Mouse (Mus musculus) hindbrain, embryonic 16.5 days (tissue): ENCODE results near the gene Atp6ap1. TPM values are rescaled to one million over a fixed set of nuclear protein-coding genes. Genes with fewer than 3 reads are reported as not detected.

Experiments
- ATAC-seq: fragments of 200-750 bp; cut with Nextera tagmentation; 2 replicates; pipeline ENCODE4 v1.8.0; 2017; ENCODE audit warnings: moderate TSS enrichment, moderate library complexity
- H3K27ac ChIP-seq: fragments of 300-500 bp; sonication (generic); 2 replicates; pipeline ENCODE4 v1.5.1; 2014; ENCODE audit warnings: low read depth, mild to moderate bottlenecking, control low read depth, low read length, moderate library complexity
- H3K27me3 ChIP-seq: fragments of 300-500 bp; sonication (generic); replicated peaks from 2 replicates; pipeline ENCODE4 v1.6.1; 2014; ENCODE audit warnings: low read length; ENCODE audit not compliant: control insufficient read depth, insufficient read depth
- H3K36me3 ChIP-seq: fragments of 300-500 bp; sonication (generic); 2 replicates; pipeline ENCODE4 v1.6.1; 2014; ENCODE audit warnings: mild to moderate bottlenecking, low read length, moderate library complexity, mixed read lengths; ENCODE audit not compliant: control insufficient read depth, insufficient read depth
- H3K4me1 ChIP-seq: fragments of 300-500 bp; sonication (generic); 2 replicates; pipeline ENCODE4 v1.6.1; 2014; ENCODE audit warnings: low read depth, low read length; ENCODE audit not compliant: control insufficient read depth, insufficient read depth
- H3K4me2 ChIP-seq: fragments of 300-500 bp; sonication (generic); 2 replicates; pipeline ENCODE4 v1.6.1; 2014; ENCODE audit warnings: mild to moderate bottlenecking, low read length, control low read depth, moderate library complexity
- H3K4me3 ChIP-seq: fragments of 300-500 bp; sonication (generic); 2 replicates; pipeline ENCODE4 v1.5.1; 2014; ENCODE audit warnings: mild to moderate bottlenecking, low read length, control low read depth, moderate library complexity
- H3K9ac ChIP-seq: fragments of 300-500 bp; sonication (generic); 2 replicates; pipeline ENCODE4 v1.6.1; 2014; ENCODE audit warnings: low read depth, mild to moderate bottlenecking, control low read depth, low read length, moderate library complexity
- H3K9me3 ChIP-seq: fragments of 300-500 bp; sonication (generic); 2 replicates; pipeline ENCODE4 v1.6.1; 2014; ENCODE audit warnings: mild to moderate bottlenecking, low read length, moderate library complexity; ENCODE audit not compliant: control insufficient read depth
- WGBS: fragments of 180-500 bp; shearing (Covaris S2); extraction: QIAGEN DNeasy Blood & Tissue Kit; methylation state at CpG from one replicate; pipeline ENCODE4 v1.1.7; 2014; 5-methylcytosine and 5-hydroxymethylcytosine counted together
- polyA plus RNA-seq: library from polyadenylated mRNA; unstranded; fragments of >200 nt; fragmentation: Nextera tagmentation; extraction: Ambion mirVana; gene quantifications from 2 replicates; pipeline ENCODE4 v1.2.1, GENCODE M21; 2015

The Atp6ap1 gene
- polyA plus RNA-seq: 331 and 347 TPM in 2 replicates

DNA sequence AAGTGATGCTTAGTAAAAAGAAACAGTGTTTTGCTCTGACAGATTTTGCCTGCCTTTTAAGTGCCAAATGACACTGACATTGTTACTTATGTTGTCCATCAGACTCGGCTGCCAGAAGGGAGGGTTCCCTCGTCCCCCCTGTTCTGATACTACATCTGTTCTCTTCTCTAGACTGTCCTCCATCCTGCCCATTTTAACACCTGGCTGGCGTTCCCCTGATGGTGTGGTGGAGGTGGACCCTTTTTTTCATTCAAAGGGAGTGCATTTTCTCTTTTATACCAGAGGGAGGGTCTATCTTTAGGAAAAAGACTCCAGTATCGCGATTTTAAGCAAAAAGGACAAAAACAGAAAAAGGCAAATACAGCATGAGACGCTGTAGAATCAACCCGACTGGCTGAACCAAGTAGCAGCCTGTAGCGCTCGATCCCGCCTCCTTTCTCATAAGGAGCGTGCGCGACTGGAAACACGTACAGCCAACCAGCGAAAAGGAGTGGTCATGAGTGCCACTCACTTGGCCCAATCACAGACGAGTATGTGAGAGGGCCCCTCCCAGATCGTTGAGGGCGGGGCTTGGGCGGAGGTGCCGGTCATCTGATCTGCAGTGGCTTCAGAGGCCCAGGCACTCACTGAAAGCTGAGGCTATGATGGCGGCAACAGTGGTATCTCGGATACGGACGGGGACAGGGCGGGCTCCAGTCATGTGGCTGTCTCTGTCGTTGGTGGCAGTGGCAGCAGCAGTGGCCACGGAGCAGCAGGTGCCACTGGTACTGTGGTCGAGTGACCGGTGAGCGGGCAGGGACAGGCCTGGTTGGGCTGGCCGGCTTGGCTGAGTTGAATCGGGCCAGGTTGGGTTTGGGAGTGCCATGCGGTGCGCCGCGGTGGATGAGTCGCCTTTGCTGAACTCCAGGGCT is at the start of gene Atp6ap1:
Gene Atp6ap1 (plus strand): TSS at position 560 of the 911 bp plus-strand sequence.
- H3K36me3 ChIP-seq: peaks cover 8% of the 10 kb centered on the region
- H3K9ac ChIP-seq: peak within 1 kb of the TSS; percentile 82
- no peaks in the 10 kb centered on the region for H3K27me3 ChIP-seq
- no peaks in the 10 kb centered on the region for H3K9me3 ChIP-seq
- H3K4me3 ChIP-seq: peak within 1 kb of the TSS; percentile 68
- peak within 1 kb of the TSS; percentile 69 for H3K4me2 ChIP-seq
- peak within 1 kb of the TSS; percentile 83 for H3K27ac ChIP-seq
- 16% methylated on average over 31 of the region's 37 CpGs for WGBS
- peaks cover 4% of the 10 kb centered on the region; the same call in 1 of the 2 replicates for H3K4me1 ChIP-seq
- peak; percentile 99 for ATAC-seq

- ATAC-seq: no peak
- Histone ChIP-seq H3K27me3 (no peaks in the 10 kb centered on the region), H3K4me1 (peaks cover 4% of the 10 kb centered on the region), H3K36me3 (no peaks in the 10 kb centered on the region), H3K9me3 (no peaks in the 10 kb centered on the region), H3K4me3 (peak overlapping the region; percentile 47; the same call in 1 of the 2 replicates), H3K9ac (no peak overlapping the region), H3K4me2 (peak overlapping the region; percentile 68), H3K27ac (no peak overlapping the region)
- 6% methylated on average over 3 of the region's 3 CpGs for WGBS
Observed at GRCm38 (mm10) chrX:74248651-74249050, 48.2 kb upstream of the Atp6ap1 start.

GRCm38 (mm10) chrX:74249615-74250014 is 47.3 kb upstream of the Atp6ap1 start, which contains the start of gene Flna:
Gene Flna, minus strand, starts transcription at chrX:74249820.
- H3K4me2 ChIP-seq: peak within 1 kb of the TSS; percentile 68
- 24% methylated on average over 31 of the region's 38 CpGs for WGBS
- H3K4me1 ChIP-seq: no peaks in the 10 kb centered on the region
- peak within 1 kb of the TSS; percentile 47 for H3K4me3 ChIP-seq
- peak within 1 kb of the TSS; percentile 65 for H3K9ac ChIP-seq
- H3K36me3 ChIP-seq: no peaks in the 10 kb centered on the region
- peak within 1 kb of the TSS; percentile 66 for H3K27ac ChIP-seq
- H3K27me3 ChIP-seq: no peaks in the 10 kb centered on the region
- no peaks in the 10 kb centered on the region for H3K9me3 ChIP-seq
- no peak for ATAC-seq

DNA sequence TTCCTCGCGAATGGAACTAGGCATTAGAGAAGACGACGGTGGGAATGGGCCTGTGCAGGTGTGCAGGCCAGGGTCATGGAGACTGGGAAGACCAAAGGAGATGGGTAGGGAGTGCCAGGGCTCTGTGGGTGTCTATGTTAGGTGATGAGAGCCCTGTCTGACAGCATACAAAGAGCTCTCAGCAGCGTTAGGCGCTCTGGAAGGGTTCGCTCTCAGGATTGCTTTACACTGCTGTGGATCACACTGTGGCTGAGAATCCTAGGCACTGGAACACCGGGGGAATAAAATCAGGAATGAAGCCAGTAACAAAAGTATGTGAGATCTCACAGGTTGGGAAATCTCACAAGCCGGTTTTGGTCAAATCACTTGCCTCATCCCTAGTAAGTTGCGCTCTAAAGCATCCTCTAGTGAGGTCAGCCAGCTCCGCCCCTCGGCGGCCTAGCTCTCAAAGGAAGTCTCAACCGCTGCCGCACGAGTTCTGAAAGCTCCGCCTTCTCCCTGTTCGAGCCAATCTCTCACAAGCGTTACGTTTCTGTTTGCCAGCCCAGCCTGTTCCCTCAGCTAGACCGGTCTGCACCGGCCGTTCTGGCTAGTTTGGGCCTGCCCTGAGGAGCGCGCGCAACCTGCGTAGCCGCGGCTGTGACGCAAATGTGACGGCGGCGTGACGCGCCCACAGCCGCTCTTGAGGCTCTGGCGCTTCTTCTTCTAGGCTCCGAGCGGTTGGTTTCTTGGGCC is 42.6 kb upstream of the Atp6ap1 start, which contains the start of gene Emd:
Gene Emd (plus strand): TSS at position 535 of the 735 bp plus-strand sequence.
- H3K4me2 ChIP-seq: peak within 1 kb of the TSS; percentile 77
- H3K4me3 ChIP-seq: peak within 1 kb of the TSS; percentile 57
- 32% methylated on average over 38 of the region's 39 CpGs for WGBS
- H3K4me1 ChIP-seq: peaks cover 6% of the 10 kb centered on the region; the same call in 1 of the 2 replicates
- peaks cover 2% of the 10 kb centered on the region; the same call in 1 of the 2 replicates for H3K36me3 ChIP-seq
- no peaks in the 10 kb centered on the region for H3K9me3 ChIP-seq
- no peaks in the 10 kb centered on the region for H3K27me3 ChIP-seq
- peak within 1 kb of the TSS; percentile 71 for H3K9ac ChIP-seq
- peak; percentile 97 for ATAC-seq
- H3K27ac ChIP-seq: peak within 1 kb of the TSS; percentile 85

DNA sequence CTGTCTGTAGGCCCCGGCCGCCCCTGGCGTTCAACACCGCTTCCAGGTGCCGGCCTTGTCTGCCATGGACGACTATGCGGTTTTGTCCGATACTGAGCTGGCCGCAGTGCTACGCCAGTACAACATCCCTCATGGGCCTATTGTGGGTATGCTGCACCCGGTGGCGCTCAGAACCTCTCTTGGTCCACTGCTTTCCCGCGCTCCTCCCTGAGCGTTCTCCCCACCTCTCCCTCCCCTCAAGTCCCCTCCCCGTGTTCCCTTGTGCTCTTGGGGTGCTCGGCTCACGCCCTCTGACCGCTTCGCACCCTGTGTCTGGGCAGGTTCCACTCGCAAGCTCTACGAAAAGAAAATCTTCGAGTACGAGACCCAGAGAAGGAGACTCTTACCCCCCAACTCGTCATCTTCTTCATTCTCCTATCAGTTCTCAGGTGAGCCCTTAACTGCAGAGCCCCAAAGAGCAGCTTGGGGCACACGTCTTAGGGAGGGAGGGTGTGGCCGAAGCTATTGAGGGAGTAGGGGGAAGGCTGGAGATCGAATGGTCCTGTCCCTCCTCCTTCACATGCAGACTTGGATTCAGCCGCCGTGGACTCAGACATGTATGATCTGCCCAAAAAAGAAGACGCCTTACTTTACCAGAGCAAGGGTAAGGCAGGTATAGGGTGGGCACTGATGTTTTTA is 41.9 kb upstream of the Atp6ap1 start:
- Histone ChIP-seq H3K9ac (peak overlapping the region; percentile 71), H3K4me2 (peak overlapping the region; percentile 77), H3K27ac (peak overlapping the region; percentile 85), H3K4me3 (peak overlapping the region; percentile 57), H3K27me3 (no peaks in the 10 kb centered on the region), H3K9me3 (no peaks in the 10 kb centered on the region), H3K4me1 (peaks cover 6% of the 10 kb centered on the region; the same call in 1 of the 2 replicates), H3K36me3 (peaks cover 2% of the 10 kb centered on the region; the same call in 1 of the 2 replicates)
- ATAC-seq: peak; percentile 72
- WGBS: 21% methylated on average over 27 of the region's 31 CpGs

- Histone ChIP-seq H3K4me2 (no peak overlapping the region), H3K27me3 (no peaks in the 10 kb centered on the region), H3K27ac (no peak overlapping the region), H3K9ac (no peak overlapping the region), H3K4me3 (no peak overlapping the region), H3K9me3 (no peaks in the 10 kb centered on the region), H3K4me1 (peaks cover 6% of the 10 kb centered on the region; the same call in 1 of the 2 replicates), H3K36me3 (peaks cover 2% of the 10 kb centered on the region; the same call in 1 of the 2 replicates)
- WGBS: 94% methylated on average over 3 of the region's 3 CpGs
- no peak for ATAC-seq
Observed at GRCm38 (mm10) chrX:74257746-74258145, 39.2 kb upstream of the Atp6ap1 start.

- ATAC-seq: peak; percentile 21
- Histone ChIP-seq H3K4me1 (peaks cover 2% of the 10 kb centered on the region; the same call in 1 of the 2 replicates), H3K9ac (peak overlapping the region; percentile 64), H3K27me3 (no peaks in the 10 kb centered on the region), H3K4me3 (peak overlapping the region; percentile 44), H3K36me3 (no peaks in the 10 kb centered on the region), H3K4me2 (peak overlapping the region; percentile 60), H3K9me3 (no peaks in the 10 kb centered on the region), H3K27ac (peak overlapping the region; percentile 94)
- WGBS: 15% methylated on average over 3 of the region's 3 CpGs
Observed at GRCm38 (mm10) chrX:74269736-74270061, 27.2 kb upstream of the Atp6ap1 start.

DNA sequence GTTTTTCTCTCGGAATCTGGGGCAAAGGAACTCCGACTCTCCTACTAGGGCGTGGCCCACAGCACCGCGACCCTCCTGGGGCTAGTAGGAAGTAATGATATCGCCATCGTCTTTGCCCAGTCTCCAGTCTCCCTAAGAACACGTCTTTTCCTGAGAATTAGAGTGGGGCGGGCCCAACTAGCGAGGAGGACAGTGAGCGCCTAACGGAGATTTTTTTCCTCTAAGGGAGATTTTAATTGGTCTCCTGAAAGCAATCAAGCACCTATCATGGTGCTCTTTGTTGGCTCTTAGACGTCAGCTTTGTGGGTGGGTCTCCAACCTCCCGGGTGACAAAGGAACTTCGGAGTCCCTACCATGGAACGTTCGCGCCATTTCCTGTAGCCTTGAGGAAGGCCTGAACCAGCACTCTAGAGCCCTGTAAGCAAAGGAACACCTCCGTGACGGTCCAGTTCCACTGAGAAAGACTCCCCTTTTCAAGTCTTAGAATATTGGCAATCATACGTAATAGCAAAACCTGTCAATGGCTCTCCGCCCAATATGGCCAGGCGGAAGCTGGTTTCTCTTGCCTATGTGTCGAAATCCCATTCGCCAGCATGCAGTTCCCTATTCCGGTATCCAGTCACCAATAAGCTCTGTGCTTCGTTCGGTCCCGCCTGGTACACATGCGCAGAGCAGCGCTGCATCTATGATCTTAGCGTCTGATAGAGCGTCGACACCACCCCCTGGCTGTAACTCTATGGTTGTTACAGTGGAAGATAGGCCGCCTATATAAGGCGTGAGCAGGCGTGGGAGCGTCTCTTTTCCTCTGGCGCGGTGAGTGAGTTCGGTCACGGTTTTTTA is 26.6 kb upstream of the Atp6ap1 start, which contains the start of gene Rpl10:
Gene Rpl10 (plus strand): TSS at position 751 of the 840 bp plus-strand sequence.
- peak within 1 kb of the TSS; percentile 67 for H3K9ac ChIP-seq
- peak; percentile 96 for ATAC-seq
- peak within 1 kb of the TSS; percentile 61 for H3K4me2 ChIP-seq

More for the DNA sequence above, 26.6 kb upstream of the Atp6ap1 start, which contains the start of gene Rpl10:
- Histone ChIP-seq H3K4me1 (peaks cover 2% of the 10 kb centered on the region; the same call in 1 of the 2 replicates), H3K9me3 (no peaks in the 10 kb centered on the region), H3K27me3 (no peaks in the 10 kb centered on the region), H3K36me3 (no peaks in the 10 kb centered on the region), H3K27ac (peak within 1 kb of the TSS; percentile 94), H3K4me3 (peak within 1 kb of the TSS; percentile 52)
- 14% methylated on average over 42 of the region's 42 CpGs for WGBS
